Mouse (Mus musculus) ovary, postnatal 36 days (tissue): ENCODE data around the gene Wdr66.

Experiments used
- DNase-seq: peaks from one replicate; pipeline ENCODE4 v3.0.0; 2022; ENCODE audit warnings: low spot score, mixed read lengths

Gene Wdr66

DNA sequence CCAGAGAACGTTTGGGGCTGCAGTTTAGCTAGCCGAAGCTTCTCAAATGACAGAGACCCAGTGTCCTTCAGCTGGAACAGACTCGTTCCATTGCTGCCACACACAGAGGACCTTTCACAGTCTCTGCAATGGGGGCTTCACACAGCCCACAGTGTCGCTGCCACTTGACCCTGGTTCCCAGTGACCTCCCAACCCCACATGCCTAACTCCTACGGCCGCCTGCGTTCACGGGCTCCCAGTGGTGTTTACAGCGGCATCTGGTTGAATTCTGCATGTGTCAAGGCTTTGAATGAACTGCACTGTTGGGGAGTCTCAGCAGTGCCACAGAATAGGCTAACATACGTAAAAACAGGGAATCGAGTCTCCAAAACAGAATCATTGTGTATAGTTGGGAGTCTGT is 19.0 kb downstream of the Wdr66 start:
- no peak for DNase-seq

DNA sequence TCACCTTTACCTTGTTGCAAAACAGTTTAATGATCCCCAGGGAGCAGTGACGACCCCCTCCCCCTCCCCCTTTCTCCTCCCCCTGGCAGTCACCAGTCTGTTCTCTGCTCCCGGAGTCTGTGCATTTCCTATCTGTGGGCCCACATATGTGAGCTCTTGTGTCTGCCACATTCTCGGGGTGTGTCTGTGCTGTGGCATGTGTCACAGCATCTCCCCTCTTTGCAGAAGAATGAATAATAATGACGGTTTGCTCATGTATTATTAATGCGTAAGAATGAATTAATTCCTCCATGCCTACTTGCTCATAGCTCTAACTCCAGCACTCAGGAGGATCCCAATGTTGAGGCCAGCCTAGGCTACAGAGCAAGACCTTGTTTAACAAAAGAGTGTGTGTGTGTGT is 21.0 kb downstream of the Wdr66 start:
- DNase-seq: no peak

DNA sequence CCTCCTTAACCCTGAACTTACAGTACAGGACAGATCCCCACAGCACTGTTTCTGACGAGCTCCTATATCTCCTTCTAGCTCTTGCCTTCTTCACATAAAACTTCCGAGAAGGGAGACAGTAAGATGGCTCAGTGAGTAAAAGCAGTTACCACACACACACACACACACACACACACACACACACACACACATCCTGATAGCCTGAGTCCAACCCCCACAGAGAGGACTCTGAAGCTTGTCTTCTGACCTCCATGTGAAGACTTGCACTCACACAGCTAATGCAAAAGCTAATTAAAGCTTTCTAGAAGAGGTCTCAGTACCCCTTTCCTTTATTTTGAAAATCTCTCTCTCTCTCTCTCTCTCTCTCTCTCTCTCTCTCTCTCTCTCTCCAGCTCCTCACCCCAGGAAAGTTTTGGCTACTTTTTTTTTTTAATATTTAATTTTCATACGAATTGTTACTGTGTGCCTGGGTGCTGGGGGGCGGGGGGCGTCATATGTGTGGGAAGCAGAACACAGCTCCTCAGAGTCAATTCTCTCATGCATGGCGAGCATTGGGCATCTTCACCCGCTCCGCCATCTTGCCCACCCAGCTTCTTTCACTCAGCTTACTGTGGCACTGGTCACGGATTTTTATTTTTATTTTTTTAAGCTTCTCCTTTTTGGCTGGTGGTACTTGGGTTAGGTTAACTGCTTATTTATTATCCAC is 24.9 kb downstream of the Wdr66 start:
- DNase-seq: no peak

DNA sequence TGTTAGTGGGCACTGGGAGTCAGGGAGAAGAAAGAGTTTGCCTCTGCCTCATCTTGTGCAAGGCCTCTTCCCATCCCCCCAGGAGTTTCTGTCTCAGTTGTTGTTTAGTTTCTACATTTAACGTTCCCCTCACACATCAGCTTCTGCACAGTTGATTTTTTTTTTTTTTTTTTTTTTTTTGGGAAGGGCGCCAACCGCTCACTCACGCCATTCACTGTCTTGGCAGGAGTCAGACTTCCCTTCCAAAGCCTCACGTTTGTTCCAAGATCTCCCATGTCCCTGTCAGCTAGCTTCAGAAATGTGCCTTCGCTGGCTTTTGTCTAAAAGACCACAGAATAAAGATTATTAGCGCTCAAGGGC is 25.4 kb downstream of the Wdr66 start:
- DNase-seq: no peak

DNA sequence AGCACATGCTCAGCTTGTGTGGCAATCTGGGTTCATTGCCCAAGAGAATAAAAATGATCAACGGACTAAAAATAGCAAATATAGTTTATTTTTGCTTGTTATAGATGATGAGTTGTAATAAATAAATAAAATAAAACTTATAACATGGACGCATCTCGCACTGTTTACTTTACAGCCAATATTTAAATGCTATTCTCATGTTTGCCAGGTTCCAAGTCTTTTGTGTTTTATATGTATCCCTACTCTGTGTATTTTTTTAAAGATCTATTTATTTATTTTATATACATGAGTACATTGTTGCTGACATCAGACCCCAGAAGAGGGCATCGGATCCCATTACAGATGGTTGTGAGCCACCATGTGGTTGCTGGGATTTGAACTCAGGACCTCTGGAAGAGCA is 25.8 kb downstream of the Wdr66 start:
- DNase-seq: no peak

DNA sequence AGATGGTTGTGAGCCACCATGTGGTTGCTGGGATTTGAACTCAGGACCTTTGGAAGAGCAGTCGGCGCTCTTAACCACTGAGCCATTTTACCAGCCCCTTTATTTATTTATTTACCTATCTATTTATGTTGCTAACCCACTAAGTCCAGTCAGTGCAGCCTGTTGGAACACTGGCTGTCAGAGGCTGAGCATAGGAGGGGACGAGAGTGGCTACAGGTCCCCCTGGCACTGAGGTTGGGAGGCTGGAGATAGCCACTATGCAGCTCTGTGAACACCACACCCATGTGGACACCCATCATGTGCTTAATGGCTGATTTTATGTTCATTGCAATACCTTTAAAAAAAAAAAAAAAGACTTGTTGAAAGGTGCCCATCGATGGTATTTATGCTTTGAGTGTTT is 27.3 kb downstream of the Wdr66 start:
- no peak for DNase-seq

DNA sequence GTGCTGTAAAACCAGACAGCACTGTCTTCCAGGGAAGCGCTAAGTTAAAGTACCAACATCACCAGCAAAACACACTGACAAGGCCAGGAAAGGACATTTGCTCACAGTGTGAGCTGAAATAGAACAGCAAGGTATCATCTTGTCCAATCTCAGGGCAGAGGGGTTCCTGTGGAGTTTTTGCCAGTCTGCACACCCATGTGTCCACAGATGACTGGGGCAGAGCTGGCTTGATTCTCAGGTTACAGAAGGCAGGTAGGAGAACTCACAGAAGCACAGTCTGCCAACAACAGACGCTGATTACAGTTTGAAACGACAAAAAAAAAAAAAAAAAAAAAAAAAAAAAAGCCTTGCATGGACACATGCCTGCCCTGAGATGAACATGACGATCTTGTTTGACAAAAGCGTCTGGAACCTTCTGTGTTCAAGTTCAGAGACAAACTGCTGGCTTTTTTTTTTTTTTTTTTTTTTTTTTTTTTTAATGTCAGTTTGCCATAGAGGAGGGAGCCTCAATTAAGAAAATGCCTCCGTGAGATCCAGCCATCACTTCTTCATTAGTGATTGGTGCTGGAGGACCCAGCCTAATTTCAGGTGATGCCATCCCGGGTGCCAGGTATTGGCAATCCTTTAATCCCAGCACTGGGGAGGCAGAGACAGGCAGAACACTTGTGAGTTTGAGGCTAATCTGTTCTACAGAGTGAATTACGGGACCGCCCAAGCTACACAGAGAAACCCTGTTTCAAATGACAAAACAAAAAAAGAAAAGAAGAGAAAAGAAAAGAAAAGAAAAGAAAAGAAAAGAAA is 29.6 kb downstream of the Wdr66 start:
- DNase-seq: no peak

DNA sequence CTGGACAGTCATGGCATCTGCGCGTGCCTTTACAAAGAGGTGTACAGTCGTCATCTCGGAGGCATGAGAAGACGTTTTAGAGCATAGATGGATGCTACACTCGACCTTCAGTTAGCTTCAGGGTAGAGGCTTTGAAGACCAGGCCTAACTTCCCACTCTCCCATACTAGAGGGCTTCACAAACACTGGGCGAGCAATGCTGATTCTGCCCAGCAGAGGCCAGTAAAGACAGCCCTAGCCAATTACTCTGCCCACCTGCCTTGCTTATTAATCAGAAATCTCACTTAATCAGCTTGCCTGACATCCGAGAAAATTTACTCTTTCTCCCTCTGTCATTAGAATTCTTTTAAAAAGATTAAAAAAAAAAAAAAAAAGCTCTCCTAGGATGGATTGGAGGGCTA is 33.3 kb downstream of the Wdr66 start:
- DNase-seq: peak; percentile 22

DNA sequence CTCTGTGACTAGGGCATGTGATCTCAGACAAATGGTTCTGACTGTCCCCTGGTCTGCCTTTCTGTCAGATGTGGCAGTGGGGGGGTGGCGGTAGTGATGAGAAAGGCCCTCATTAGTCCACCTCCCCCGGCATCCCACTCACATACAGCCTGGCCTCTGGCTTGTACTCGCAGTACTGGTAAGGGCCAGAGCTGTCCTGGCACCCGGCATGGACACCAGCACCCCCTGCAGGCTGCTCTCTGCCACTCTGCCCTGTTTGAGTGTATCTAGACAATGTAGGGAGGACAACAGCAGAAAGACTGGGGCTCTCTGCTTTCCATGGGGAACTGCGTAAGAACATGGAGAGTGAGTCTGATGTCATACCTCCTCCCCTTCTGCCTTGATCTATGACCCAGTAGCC is 36.2 kb downstream of the Wdr66 start:
- DNase-seq: no peak

DNA sequence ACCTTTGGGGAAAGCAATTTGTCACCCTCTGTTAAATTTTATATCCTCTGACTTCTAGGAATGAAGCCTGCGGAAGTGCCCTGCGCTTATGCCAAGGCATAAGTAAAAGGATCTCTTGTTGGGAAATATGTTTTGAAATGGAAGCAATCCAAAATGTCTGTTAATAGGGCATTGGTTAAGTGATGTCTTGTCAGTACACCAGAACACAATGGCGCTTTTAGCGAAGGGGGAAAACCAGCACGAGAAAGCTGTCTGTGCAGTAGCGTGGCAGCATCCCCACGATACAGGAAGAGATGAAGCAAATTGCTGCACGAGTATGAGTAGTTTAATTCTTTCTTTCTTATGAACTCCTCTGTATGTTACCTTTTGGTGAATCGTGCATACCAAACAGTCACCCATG is 42.8 kb downstream of the Wdr66 start:
- no peak for DNase-seq

DNA sequence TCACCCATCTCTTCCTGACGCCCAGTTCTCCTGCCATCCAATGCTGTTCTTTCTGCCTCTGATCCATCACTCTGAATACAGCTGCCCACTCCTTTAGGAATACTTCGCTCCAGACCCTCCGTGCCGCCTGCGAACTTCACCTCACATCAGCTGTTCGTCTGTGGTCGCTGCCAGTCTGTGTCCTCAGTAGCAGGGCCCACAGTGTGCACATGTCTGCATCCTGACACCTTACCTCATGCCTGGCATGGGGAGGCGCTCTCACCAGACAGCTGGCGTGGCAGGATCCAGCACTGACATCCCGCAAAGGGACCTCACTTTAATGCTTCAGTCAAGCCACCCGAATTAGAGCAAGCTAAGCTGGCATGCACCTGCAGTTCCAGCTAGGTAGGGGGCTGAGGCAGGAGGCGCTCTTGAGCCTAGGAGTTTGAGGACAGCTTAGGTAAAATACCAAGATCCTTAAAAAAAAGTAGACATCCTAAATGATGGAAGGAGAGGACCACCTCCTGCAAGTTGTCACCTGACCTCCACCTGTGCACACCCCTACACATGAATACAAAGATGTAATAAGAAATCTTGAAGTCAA is 44.4 kb downstream of the Wdr66 start:
- DNase-seq: no peak

DNA sequence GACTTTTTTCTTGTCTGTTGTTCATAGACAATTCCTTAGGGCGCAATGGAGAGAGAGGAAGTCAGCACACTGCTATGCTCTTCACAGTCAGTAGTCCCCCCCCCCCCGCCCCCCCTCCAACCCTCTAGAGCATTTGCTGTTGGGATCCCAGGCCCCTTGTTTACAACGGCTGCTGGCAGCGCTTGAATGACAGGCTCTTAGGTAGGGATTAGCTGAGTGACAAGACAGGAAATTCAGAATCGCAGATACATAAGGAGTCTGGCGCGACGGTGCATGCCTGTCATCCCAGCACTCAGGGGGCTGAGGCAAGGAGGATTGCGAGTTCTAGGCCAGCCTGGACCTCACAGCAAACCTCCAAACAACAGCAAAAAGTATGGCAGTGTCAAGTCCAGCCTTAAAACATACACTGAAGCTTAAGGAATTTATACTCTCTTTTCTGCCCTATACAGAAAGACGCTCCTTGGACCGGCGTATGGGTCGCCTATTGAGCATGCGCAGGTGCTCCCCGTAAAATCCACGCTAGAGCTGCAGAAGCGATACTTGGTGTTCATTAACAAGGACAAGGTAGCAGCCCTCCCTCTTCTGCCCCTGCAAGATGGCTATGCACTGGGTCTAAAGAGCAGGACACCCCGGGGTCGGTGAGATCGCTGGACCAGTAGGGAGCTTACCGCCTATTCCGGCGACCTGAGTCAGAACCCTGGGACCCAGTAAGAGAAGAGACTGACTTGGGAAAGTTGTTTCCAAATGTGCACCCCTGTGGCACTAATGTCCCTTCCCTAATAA is 45.3 kb downstream of the Wdr66 start:
- DNase-seq: no peak

DNA sequence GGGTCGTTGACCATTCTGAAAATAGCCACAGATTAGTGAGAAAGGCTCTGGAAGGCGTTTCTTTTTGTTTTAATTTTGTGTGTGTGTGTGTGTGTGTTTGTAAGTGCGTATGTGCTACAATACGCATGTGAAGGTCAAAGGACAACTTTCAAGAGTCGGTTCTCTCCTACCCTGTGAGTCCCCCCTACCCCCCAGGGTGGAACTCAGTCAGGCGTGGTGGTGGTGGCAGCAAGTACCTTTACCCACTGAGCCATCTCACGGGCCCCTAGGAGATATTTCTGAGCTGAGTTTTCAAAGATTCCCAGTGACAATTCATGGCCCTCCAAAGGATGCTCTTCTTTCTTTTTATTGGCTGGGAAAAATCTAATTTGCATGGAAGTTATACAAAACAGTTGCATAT is 45.9 kb downstream of the Wdr66 start:
- no peak for DNase-seq

DNA sequence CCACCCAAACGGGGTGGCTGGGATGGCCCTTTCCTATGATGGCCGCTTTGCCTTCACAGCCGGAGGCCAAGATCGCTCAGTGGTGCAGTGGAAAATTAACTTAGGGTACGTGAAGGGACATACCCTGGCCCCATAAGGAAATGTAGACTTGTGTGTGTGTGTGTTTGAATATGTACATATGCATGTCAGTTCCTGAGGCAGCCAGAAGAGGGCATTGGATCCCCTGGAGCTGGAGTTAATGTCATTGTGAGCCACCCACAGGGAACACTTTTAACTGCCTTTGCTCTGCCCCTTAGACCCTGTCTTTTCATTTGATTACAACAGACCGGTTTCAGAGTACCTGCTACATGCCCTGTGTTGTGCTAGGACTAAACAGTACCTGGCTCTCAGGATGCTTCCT is 46.6 kb downstream of the Wdr66 start:
- no peak for DNase-seq

DNA sequence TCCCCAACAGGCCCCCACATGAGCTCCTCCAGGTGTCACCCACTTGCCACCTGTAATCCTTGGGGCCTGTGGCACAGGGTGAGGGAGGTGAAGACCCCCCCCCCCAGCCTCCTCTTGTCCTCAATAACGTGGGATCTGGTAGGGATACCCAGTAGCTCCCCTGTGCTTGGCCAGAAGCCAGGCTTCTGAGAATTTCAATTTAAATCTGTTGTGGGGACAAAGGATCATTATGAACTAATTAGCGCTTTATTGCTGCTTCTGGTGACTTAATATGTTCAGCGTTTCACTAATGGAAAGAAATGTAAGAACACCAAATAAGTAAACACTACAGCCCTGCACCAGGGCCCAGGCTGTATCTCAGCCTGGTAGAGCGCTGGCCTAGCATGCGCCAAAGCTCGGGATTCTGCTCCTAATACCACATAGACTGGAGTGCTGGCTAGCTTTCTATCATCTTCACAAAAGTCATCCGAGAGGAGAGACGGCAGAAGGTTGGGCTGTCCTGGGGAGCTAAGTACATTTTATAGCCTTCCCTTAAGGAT is 48.7 kb downstream of the Wdr66 start:
- DNase-seq: no peak

DNA sequence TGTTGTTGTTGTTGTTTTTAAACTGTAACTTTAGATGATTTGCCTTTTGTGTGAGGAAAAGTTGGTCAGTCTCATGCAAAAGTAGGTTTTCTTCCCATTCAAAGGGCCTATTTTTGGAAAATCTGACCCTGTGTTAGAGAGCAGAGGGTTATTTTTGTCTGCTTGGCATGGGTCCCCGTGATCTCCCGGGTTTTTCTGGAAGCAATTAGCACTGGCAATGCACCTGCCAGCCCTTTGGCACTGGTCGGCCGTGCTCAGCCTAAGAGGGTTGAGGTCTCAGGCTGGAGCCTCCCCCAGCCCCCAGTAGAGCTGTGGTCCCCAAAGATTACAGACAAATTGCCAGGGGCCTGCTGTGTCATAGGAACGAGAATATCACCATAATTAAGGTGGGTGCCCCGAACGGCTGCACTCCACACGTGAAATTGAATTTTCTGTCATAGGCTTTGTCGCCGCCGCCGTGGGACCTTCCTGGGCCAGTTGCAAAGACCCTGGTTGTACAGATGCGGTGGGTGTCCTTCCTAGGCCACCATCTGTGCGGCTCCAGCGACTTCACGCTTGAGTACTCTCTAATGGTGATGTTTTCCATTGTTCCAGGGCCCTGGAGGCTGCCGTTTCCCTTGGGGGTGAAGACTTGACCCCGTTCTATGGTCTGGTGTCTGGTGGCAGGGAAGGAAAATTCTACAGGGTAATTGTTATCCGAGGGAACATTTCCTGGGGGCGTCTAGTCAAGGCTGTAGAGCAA is 50.0 kb downstream of the Wdr66 start:
- DNase-seq: no peak

DNA sequence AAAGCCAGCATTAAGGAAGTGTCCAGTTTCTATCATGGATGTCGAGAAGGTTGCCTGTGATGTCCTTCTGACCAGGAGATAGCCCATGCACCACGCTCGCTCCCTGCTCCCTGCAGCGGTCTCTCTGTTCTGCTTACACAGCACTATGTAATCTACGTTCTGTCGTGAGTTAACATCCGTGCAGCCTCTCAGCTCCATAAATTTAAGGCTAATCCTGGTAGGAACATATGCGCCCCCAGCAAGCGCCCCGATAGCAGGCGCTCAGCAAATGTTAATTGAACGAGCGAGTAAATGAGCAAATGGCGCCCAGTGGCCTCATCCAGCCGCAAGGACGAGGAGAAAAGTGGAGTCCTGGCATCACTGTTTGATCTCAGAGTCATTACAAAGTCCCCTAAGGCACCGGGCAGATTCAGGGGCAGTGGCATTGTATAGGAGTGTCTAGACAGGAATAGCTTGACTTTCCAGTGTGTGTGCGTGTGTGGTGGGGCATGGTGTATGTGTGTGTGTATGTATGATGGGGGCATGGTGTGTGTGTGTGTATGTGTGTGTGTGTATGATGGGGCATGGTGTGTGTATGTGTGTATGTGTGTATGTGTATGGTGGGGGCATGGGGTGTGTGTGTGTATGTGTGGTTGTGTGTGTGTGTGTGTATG is 55.9 kb downstream of the Wdr66 start:
- DNase-seq: no peak

DNA sequence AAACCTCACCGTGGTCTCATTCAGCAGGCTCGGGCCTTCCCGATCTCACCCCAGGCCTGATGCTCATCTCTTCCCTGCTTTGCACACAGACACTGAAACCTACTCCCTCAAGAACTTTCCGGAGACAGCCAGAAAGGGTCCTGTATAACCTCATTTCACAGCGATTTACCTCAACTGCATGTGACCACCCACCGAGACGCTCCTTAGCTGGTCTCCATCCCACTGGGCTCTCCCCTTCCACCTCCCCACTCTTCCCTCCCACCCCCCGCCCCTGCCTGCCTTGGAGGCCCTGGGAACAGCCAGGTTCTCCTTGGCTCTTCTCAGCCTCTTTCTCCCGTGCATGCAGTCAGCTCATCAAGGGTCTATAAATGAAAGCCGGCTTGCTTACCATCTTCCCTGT is 57.9 kb downstream of the Wdr66 start:
- no peak for DNase-seq

DNA sequence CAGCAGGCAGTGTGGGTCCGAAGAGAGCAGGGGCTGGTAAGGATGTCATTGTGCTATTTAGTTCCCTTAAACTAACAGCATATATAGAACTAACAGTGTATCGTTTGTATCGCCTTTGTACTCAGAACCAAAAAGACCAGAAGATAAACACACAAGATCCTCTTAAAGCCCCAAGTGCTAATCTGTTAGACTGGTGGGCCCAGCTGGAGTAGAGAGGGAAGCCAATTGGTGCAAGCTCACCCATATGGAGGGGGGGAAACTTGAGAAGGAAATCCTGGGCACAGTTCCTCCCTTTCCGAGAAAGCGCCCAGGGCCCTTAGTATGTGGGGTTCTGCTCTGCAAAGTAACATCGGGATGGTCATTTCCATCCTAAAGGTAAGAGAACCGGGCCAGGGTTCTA is 58.3 kb downstream of the Wdr66 start:
- DNase-seq: no peak

DNA sequence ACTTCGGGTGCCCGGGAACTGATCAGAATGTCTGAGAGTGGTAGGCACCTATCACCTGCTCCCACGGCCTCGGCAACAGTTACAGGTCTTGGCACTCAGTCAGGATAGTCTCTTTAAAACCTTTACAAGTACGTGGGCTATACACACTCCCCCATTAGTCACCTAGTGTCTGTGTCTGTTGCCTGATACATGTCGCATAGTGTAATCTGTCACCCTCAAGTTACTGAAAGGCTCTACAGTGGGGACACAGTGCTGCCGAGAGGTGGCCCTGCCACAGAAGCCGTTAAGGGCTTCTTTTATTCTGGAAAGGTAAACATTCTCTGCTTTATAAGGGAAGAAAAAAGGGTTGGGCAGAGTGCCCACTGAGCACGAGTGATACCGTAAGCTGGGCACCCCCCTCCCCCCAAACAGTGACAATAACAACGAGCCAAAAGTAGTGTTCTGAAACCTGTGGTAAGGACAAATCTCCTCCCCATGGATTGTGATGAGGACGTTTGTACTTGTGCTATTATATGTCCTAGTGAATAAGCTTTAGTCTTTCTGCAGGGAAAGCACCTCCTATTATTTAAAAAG is 61.2 kb downstream of the Wdr66 start:
- no peak for DNase-seq

DNA sequence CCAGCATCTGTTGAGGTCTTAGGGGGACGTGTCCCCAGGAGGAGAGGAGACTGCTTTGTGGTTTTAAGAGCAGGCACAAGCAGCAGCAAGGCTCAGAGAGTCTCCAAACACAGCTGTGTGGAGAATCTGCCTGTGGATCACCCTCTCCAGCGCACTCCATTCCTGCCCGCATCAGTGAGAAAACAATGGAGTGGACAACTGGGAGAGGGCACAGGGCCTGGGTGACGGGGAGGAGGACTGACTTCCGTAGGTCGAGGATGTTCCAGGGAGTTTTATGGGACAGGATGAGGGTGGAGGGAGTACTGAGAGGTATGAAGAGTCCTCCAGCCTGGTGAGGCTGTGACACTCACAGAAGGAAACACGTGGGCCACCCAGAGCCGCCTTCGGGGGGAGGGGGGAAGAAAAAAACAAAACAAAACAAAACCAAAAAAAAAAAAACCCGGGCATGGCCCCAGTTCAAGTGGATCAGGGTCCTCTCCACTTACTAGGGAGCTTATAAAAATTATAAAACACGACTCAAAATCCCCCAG is 62.0 kb downstream of the Wdr66 start:
- DNase-seq: no peak
